Mouse (Mus musculus): Measurements from ENCODE around the gene Pck1. TPM values are rescaled to one million over a fixed set of nuclear protein-coding genes. Genes with fewer than 3 reads are reported as not detected.

Pck1 gene
- polyA plus RNA-seq, 1 experiment: not detected

GRCm38 (mm10) chr2:173143611-173144010, 9.2 kb upstream of the Pck1 start:
- Histone ChIP-seq H3K79me3 (ENCODE audit: low read depth) (no peaks in the 10 kb centered on the region), H3ac (ENCODE audit: control insufficient read depth, insufficient read length, low read depth) (no peak overlapping the region), H3K27me3 (ENCODE audit: control insufficient read depth, insufficient read depth, insufficient read length) (peaks cover 37% of the 10 kb centered on the region), H3K4me3 (ENCODE audit: insufficient read depth, poor library complexity, severe bottlenecking) (no peak overlapping the region), H3K79me2 (ENCODE audit: control insufficient read depth, insufficient read depth) (no peaks in the 10 kb centered on the region), H3K36me3 (ENCODE audit: control insufficient read depth, insufficient read depth) (no peaks in the 10 kb centered on the region)
- no peak for TF ChIP-seq MYOG (IDR thresholded peaks at IDR 0.05; ENCODE audit: control insufficient read depth, extremely low read depth, insufficient read length)
- TF ChIP-seq CTCF (IDR thresholded peaks at IDR 0.05; ENCODE audit: control insufficient read depth, insufficient read depth, insufficient read length): no peak
- TF ChIP-seq USF1 (IDR thresholded peaks at IDR 0.05; ENCODE audit: low read depth): no peak
- no peak for TF ChIP-seq FOSL1 (IDR thresholded peaks at IDR 0.05; ENCODE audit: insufficient read depth, low read length, poor library complexity, severe bottlenecking)
- no peak for TF ChIP-seq MYOD1 (IDR thresholded peaks at IDR 0.05; ENCODE audit: control insufficient read depth, insufficient read length, low read depth)
- TF ChIP-seq MAX (IDR thresholded peaks at IDR 0.05): no peak
- no peak for TF ChIP-seq CEBPB (IDR thresholded peaks at IDR 0.05; ENCODE audit: low read depth)

GRCm38 (mm10) chr2:173145808-173146207, 7.0 kb upstream of the Pck1 start:
- no peaks in the 10 kb centered on the region for H3K79me2 ChIP-seq (ENCODE audit: control insufficient read depth, insufficient read depth)
- peaks cover 43% of the 10 kb centered on the region for H3K27me3 ChIP-seq (ENCODE audit: control insufficient read depth, insufficient read depth, insufficient read length)
- TF ChIP-seq MYOD1 (IDR thresholded peaks at IDR 0.05; ENCODE audit: control insufficient read depth, insufficient read length, low read depth): no peak
- TF ChIP-seq CTCF (IDR thresholded peaks at IDR 0.05; ENCODE audit: control insufficient read depth, insufficient read depth, insufficient read length): no peak
- TF ChIP-seq MAX (IDR thresholded peaks at IDR 0.05): no peak
- no peak for TF ChIP-seq MYOG (IDR thresholded peaks at IDR 0.05; ENCODE audit: control insufficient read depth, extremely low read depth, insufficient read length)
- TF ChIP-seq FOSL1 (IDR thresholded peaks at IDR 0.05; ENCODE audit: insufficient read depth, low read length, poor library complexity, severe bottlenecking): no peak
- no peak for TF ChIP-seq USF1 (IDR thresholded peaks at IDR 0.05; ENCODE audit: low read depth)
- TF ChIP-seq CEBPB (IDR thresholded peaks at IDR 0.05; ENCODE audit: low read depth): no peak
- H3ac ChIP-seq (ENCODE audit: control insufficient read depth, insufficient read length, low read depth): no peak overlapping the region
- H3K36me3 ChIP-seq (ENCODE audit: control insufficient read depth, insufficient read depth): no peaks in the 10 kb centered on the region
- H3K79me3 ChIP-seq (ENCODE audit: low read depth): no peaks in the 10 kb centered on the region
- H3K4me3 ChIP-seq (ENCODE audit: insufficient read depth, poor library complexity, severe bottlenecking): no peak overlapping the region

- TF ChIP-seq FOSL1 (IDR thresholded peaks at IDR 0.05; ENCODE audit: insufficient read depth, low read length, poor library complexity, severe bottlenecking) (no peak), CEBPB (IDR thresholded peaks at IDR 0.05; ENCODE audit: low read depth) (no peak)
- H3K79me3 ChIP-seq (ENCODE audit: low read depth): no peaks in the 10 kb centered on the region
Observed at GRCm38 (mm10) chr2:173146728-173147127, 6.1 kb upstream of the Pck1 start.

GRCm38 (mm10) chr2:173148001-173148400, 4.8 kb upstream of the Pck1 start:
- Histone ChIP-seq H3K79me3 (ENCODE audit: low read depth) (no peaks in the 10 kb centered on the region), H3K36me3 (ENCODE audit: control insufficient read depth, insufficient read depth) (no peaks in the 10 kb centered on the region), H3K4me3 (ENCODE audit: insufficient read depth, poor library complexity, severe bottlenecking) (no peak overlapping the region), H3ac (ENCODE audit: control insufficient read depth, insufficient read length, low read depth) (no peak overlapping the region), H3K27me3 (ENCODE audit: control insufficient read depth, insufficient read depth, insufficient read length) (peaks cover 60% of the 10 kb centered on the region), H3K79me2 (ENCODE audit: control insufficient read depth, insufficient read depth) (no peaks in the 10 kb centered on the region)
- TF ChIP-seq CEBPB (IDR thresholded peaks at IDR 0.05; ENCODE audit: low read depth): no peak
- TF ChIP-seq MYOD1 (IDR thresholded peaks at IDR 0.05; ENCODE audit: control insufficient read depth, insufficient read length, low read depth): no peak
- TF ChIP-seq MAX (IDR thresholded peaks at IDR 0.05): no peak
- no peak for TF ChIP-seq CTCF (IDR thresholded peaks at IDR 0.05; ENCODE audit: control insufficient read depth, insufficient read depth, insufficient read length)
- TF ChIP-seq USF1 (IDR thresholded peaks at IDR 0.05; ENCODE audit: low read depth): no peak
- no peak for TF ChIP-seq MYOG (IDR thresholded peaks at IDR 0.05; ENCODE audit: control insufficient read depth, extremely low read depth, insufficient read length)
- TF ChIP-seq FOSL1 (IDR thresholded peaks at IDR 0.05; ENCODE audit: insufficient read depth, low read length, poor library complexity, severe bottlenecking): no peak

More at GRCm38 (mm10) chr2:173146728-173147127, 6.1 kb upstream of the Pck1 start:
- H3K36me3 ChIP-seq (ENCODE audit: control insufficient read depth, insufficient read depth): no peaks in the 10 kb centered on the region
- peaks cover 50% of the 10 kb centered on the region for H3K27me3 ChIP-seq (ENCODE audit: control insufficient read depth, insufficient read depth, insufficient read length)
- no peaks in the 10 kb centered on the region for H3K79me2 ChIP-seq (ENCODE audit: control insufficient read depth, insufficient read depth)
- H3K4me3 ChIP-seq (ENCODE audit: insufficient read depth, poor library complexity, severe bottlenecking): no peak overlapping the region
- H3ac ChIP-seq (ENCODE audit: control insufficient read depth, insufficient read length, low read depth): no peak overlapping the region

GRCm38 (mm10) chr2:173151352-173151751, 1.5 kb upstream of the Pck1 start:
- Histone ChIP-seq H3K27me3 (ENCODE audit: control insufficient read depth, insufficient read depth, insufficient read length) (peaks cover 58% of the 10 kb centered on the region), H3K79me3 (ENCODE audit: low read depth) (no peaks in the 10 kb centered on the region), H3K4me3 (ENCODE audit: insufficient read depth, poor library complexity, severe bottlenecking) (no peak overlapping the region), H3ac (ENCODE audit: control insufficient read depth, insufficient read length, low read depth) (no peak overlapping the region), H3K36me3 (ENCODE audit: control insufficient read depth, insufficient read depth) (no peaks in the 10 kb centered on the region), H3K79me2 (ENCODE audit: control insufficient read depth, insufficient read depth) (no peaks in the 10 kb centered on the region)
- TF ChIP-seq CEBPB (IDR thresholded peaks at IDR 0.05; ENCODE audit: low read depth): no peak
- TF ChIP-seq MYOD1 (IDR thresholded peaks at IDR 0.05; ENCODE audit: control insufficient read depth, insufficient read length, low read depth): no peak
- TF ChIP-seq MYOG (IDR thresholded peaks at IDR 0.05; ENCODE audit: control insufficient read depth, extremely low read depth, insufficient read length): no peak
- TF ChIP-seq MAX (IDR thresholded peaks at IDR 0.05): no peak
- TF ChIP-seq USF1 (IDR thresholded peaks at IDR 0.05; ENCODE audit: low read depth): no peak
- TF ChIP-seq FOSL1 (IDR thresholded peaks at IDR 0.05; ENCODE audit: insufficient read depth, low read length, poor library complexity, severe bottlenecking): no peak
- no peak for TF ChIP-seq CTCF (IDR thresholded peaks at IDR 0.05; ENCODE audit: control insufficient read depth, insufficient read depth, insufficient read length)

- no peak for TF ChIP-seq USF1 (IDR thresholded peaks at IDR 0.05; ENCODE audit: low read depth)
- TF ChIP-seq CEBPB (IDR thresholded peaks at IDR 0.05; ENCODE audit: low read depth): no peak
- no peak for TF ChIP-seq FOSL1 (IDR thresholded peaks at IDR 0.05; ENCODE audit: insufficient read depth, low read length, poor library complexity, severe bottlenecking)
- H3K36me3 ChIP-seq (ENCODE audit: control insufficient read depth, insufficient read depth): no peaks in the 10 kb centered on the region
- H3K27me3 ChIP-seq (ENCODE audit: control insufficient read depth, insufficient read depth, insufficient read length): peaks cover 56% of the 10 kb centered on the region
- no peak overlapping the region for H3ac ChIP-seq (ENCODE audit: control insufficient read depth, insufficient read length, low read depth)
- no peaks in the 10 kb centered on the region for H3K79me3 ChIP-seq (ENCODE audit: low read depth)
- no peaks in the 10 kb centered on the region for H3K79me2 ChIP-seq (ENCODE audit: control insufficient read depth, insufficient read depth)
- H3K4me3 ChIP-seq (ENCODE audit: insufficient read depth, poor library complexity, severe bottlenecking): no peak overlapping the region
Observed at GRCm38 (mm10) chr2:173151784-173152284, 1.0 kb upstream of the Pck1 start.
